ENCODE assay signal across 13 mouse cellular contexts in genomic region chr2:18916615-18917379, GRCm38 (mm10).
DNase-seq lines count a peak whose midpoint lies in the region; ATAC-seq lines count a peak whose summit lies in the region.
"Had no signal": no experiment of that assay in that cellular context is flagged by ENCODE, and none has a peak within 500 bp of the region (broad histone marks: within the 10 kb centered on the region; RNA-seq: fewer than 3 reads in every experiment).

No protein-coding gene starts in this region.

- no peak overlapping the region for H3K4me3 ChIP-seq in kidney, embryonic 15.5 days (replicated peaks)
- no peak overlapping the region for H3K4me3 ChIP-seq in embryonic facial prominence, embryonic 10.5 days
- H3K4me3 ChIP-seq: erythroblast, embryonic 14.5 days; stomach, embryonic 15.5 days had no signal

- H3K9ac ChIP-seq in kidney, embryonic 15.5 days: no peak overlapping the region
- H3K9ac ChIP-seq: stomach, embryonic 15.5 days had no signal

- H3K27ac ChIP-seq in kidney, embryonic 15.5 days: peak overlapping the region; percentile 54; the same call in 1 of the 2 replicates
- peak overlapping the region; percentile 19; the same call in 1 of the 2 replicates for H3K27ac ChIP-seq in embryonic facial prominence, embryonic 10.5 days (replicated peaks)
- H3K27ac ChIP-seq: stomach, embryonic 15.5 days had no signal

- H3K4me2 ChIP-seq in kidney, embryonic 15.5 days: no peak overlapping the region
- H3K4me2 ChIP-seq: stomach, embryonic 15.5 days had no signal

- no peak for ATAC-seq in kidney, embryonic 15.5 days (replicated peaks; ENCODE audit: low FRiP score)
- ATAC-seq in CD4-positive, CD25-positive, alpha-beta regulatory T cell, adult 4 months: peak; percentile 34

- no peaks in the 10 kb centered on the region for H3K27me3 ChIP-seq in kidney, embryonic 15.5 days
- H3K27me3 ChIP-seq in embryonic facial prominence, embryonic 10.5 days (replicated peaks; ENCODE audit: low read depth, poor library complexity, severe bottlenecking): no peaks in the 10 kb centered on the region
- H3K27me3 ChIP-seq: stomach, embryonic 15.5 days had no signal

- no peaks in the 10 kb centered on the region for H3K36me3 ChIP-seq in kidney, embryonic 15.5 days
- no peaks in the 10 kb centered on the region for H3K36me3 ChIP-seq in embryonic facial prominence, embryonic 10.5 days (replicated peaks)
- H3K36me3 ChIP-seq: stomach, embryonic 15.5 days had no signal

- WGBS in kidney, embryonic 15.5 days: 78% methylated on average over 14 of the region's 14 CpGs
- 67% methylated on average over 14 of the region's 14 CpGs for WGBS in embryonic facial prominence, embryonic 10.5 days

- no peak for DNase-seq in kidney, adult 11 months
- no peak for DNase-seq in embryonic facial prominence, embryonic 10.5 days (ENCODE audit: low spot score)
- DNase-seq in naive thymus-derived CD4-positive, alpha-beta T cell, adult 2 months (ENCODE audit: low read depth): peak; percentile 70
- no peak for DNase-seq in frontal cortex, postnatal 36 days (ENCODE audit: low spot score in 2 of 2)
- no peak for DNase-seq in frontal cortex, postnatal 14 days (ENCODE audit: low spot score in 2 of 2)
- no peak for DNase-seq in lung, postnatal 14 days
- DNase-seq: cerebellum, postnatal 14 days; heart, postnatal 36 days; kidney, postnatal 10 days had no signal

- peaks cover 68% of the 10 kb centered on the region for H3K4me1 ChIP-seq in kidney, embryonic 15.5 days
- peaks cover 62% of the 10 kb centered on the region for H3K4me1 ChIP-seq in embryonic facial prominence, embryonic 10.5 days

- H3K9me3 ChIP-seq in kidney, embryonic 15.5 days (replicated peaks): no peaks in the 10 kb centered on the region
- H3K9me3 ChIP-seq in embryonic facial prominence, embryonic 10.5 days: no peaks in the 10 kb centered on the region
- H3K9me3 ChIP-seq: stomach, embryonic 15.5 days had no signal
